Mouse (Mus musculus) heart, postnatal 0 days (tissue): Measurements from ENCODE around the gene Med21.

Experiments
- CTCF ChIP-seq: IDR thresholded peaks from 2 replicates; pipeline ENCODE4 v1.5.1; 2016; ENCODE audit warnings: antibody characterized with exemption, control low read depth, low read depth
- EP300 ChIP-seq: IDR thresholded peaks from 2 replicates; pipeline ENCODE4 v1.6.1; 2016; ENCODE audit warnings: antibody characterized with exemption, low read depth

DNA sequence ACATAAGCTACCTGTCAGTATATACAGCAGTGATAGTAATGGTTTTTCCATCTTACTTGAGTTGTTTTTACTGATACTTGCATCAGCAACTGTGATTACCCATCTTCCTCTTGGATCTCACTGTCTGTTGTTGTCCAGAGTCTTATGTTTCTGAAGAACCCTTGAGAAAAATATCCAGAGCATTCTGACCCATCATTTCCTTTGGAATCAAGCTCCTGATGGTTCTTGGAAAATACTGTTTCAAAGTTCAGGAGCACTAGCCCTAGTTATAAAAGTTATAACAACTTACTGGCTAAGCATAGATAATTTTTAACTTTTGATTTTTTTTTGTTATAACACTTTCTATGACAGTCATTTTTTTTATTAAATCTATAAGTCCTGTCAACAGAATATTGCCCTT, 9.1 kb downstream of the Med21 start:
- no peak for TF ChIP-seq CTCF
- no peak for TF ChIP-seq EP300
